Mouse (Mus musculus): ENCODE results near the gene Rpl23. TPM values are rescaled to one million over a fixed set of nuclear protein-coding genes. Genes with fewer than 3 reads are reported as not detected.
"Not testable (repeated sequence)": the region's sequence is repeated elsewhere in the genome, so short reads cannot be mapped to it uniquely, and the experiment has no call there.

The Rpl23 gene
- polyA plus RNA-seq, 1 experiment from 2014 or later = 296 TPM

GRCm38 (mm10) chr11:97745331-97745721 lies 36.9 kb downstream of the Rpl23 start:
- no peak; the same call in 1 of the 2 replicates for ATAC-seq (ENCODE audit: low FRiP score, low read depth)
- Histone ChIP-seq H3K4me2 (peak overlapping the region; percentile 52), H3K9ac (0 out of 2 replicates have a peak overlapping the region, but pooled peaks have one; percentile 2), H3K4me3 (peak overlapping the region; percentile 69), H3K27me3 (no peaks in the 10 kb centered on the region), H3K36me3 (peaks cover 41% of the 10 kb centered on the region), H3K4me1 (replicated peaks) (peaks cover 32% of the 10 kb centered on the region), H3K27ac (replicated peaks) (peak overlapping the region; percentile 99), H3K9me3 (no peaks in the 10 kb centered on the region)
- WGBS = 7% methylated on average over 13 of the region's 13 CpGs

GRCm38 (mm10) chr11:97744718-97745330 lies 37.4 kb downstream of the Rpl23 start:
- Histone ChIP-seq H3K4me3 (peak overlapping the region; percentile 69), H3K27ac (replicated peaks) (peak overlapping the region; percentile 99), H3K9ac (peak overlapping the region; percentile 90), H3K36me3 (peaks cover 38% of the 10 kb centered on the region), H3K9me3 (no peaks in the 10 kb centered on the region), H3K4me2 (peak overlapping the region; percentile 77), H3K27me3 (no peaks in the 10 kb centered on the region), H3K4me1 (replicated peaks) (peaks cover 34% of the 10 kb centered on the region)
- peak; percentile 96 for ATAC-seq (ENCODE audit: low FRiP score, low read depth)
- WGBS = under 1% methylated on average over 47 of the region's 57 CpGs

- H3K4me1 ChIP-seq (replicated peaks) = peaks cover 34% of the 10 kb centered on the region
- no peaks in the 10 kb centered on the region for H3K9me3 ChIP-seq
Observed at GRCm38 (mm10) chr11:97744063-97744717, 38.0 kb downstream of the Rpl23 start, which contains the start of gene Pip4k2b. Gene Pip4k2b, minus strand, starts transcription at chr11:97744704.

GRCm38 (mm10) chr11:97743423-97743822 lies 38.8 kb downstream of the Rpl23 start:
- H3K4me2 ChIP-seq = peak overlapping the region; percentile 77
- peaks cover 34% of the 10 kb centered on the region for H3K4me1 ChIP-seq (replicated peaks)
- H3K27me3 ChIP-seq = no peaks in the 10 kb centered on the region
- peak overlapping the region; percentile 69 for H3K4me3 ChIP-seq
- peak overlapping the region; percentile 60 for H3K9ac ChIP-seq
- peak overlapping the region; percentile 99 for H3K27ac ChIP-seq (replicated peaks)
- ATAC-seq (ENCODE audit: low FRiP score, low read depth) = no peak
- peaks cover 26% of the 10 kb centered on the region for H3K36me3 ChIP-seq
- WGBS = 25% methylated on average over 9 of the region's 9 CpGs
- no peaks in the 10 kb centered on the region for H3K9me3 ChIP-seq

More at GRCm38 (mm10) chr11:97744063-97744717, 38.0 kb downstream of the Rpl23 start, which contains the start of gene Pip4k2b:
- Histone ChIP-seq H3K4me3 (peak within 1 kb of the TSS; percentile 69), H3K36me3 (peaks cover 32% of the 10 kb centered on the region), H3K27ac (replicated peaks) (peak within 1 kb of the TSS; percentile 99), H3K27me3 (no peaks in the 10 kb centered on the region), H3K9ac (peak within 1 kb of the TSS; percentile 90), H3K4me2 (peak within 1 kb of the TSS; percentile 77)
- peak; percentile 49 for ATAC-seq (ENCODE audit: low FRiP score, low read depth)
- 2% methylated on average over 59 of the region's 63 CpGs for WGBS

GRCm38 (mm10) chr11:97742591-97742990 lies 39.6 kb downstream of the Rpl23 start:
- Histone ChIP-seq H3K4me2 (peak overlapping the region; percentile 77), H3K4me1 (replicated peaks) (peaks cover 41% of the 10 kb centered on the region), H3K9me3 (no peaks in the 10 kb centered on the region), H3K27ac (replicated peaks) (no peak overlapping the region), H3K36me3 (peaks cover 18% of the 10 kb centered on the region), H3K4me3 (peak overlapping the region; percentile 69), H3K27me3 (no peaks in the 10 kb centered on the region), H3K9ac (0 out of 2 replicates have a peak overlapping the region, but pooled peaks have one; percentile 60)
- ATAC-seq (ENCODE audit: low FRiP score, low read depth) = no peak
- WGBS = 75% methylated on average over 9 of the region's 9 CpGs

GRCm38 (mm10) chr11:97742157-97742556 lies 40.1 kb downstream of the Rpl23 start:
- no peaks in the 10 kb centered on the region for H3K27me3 ChIP-seq
- H3K4me1 ChIP-seq (replicated peaks) = peaks cover 44% of the 10 kb centered on the region
- H3K9ac ChIP-seq = no peak overlapping the region
- H3K36me3 ChIP-seq = peaks cover 13% of the 10 kb centered on the region
- no peak for ATAC-seq (ENCODE audit: low FRiP score, low read depth)
- no peak overlapping the region for H3K27ac ChIP-seq (replicated peaks)
- peak overlapping the region; percentile 77 for H3K4me2 ChIP-seq
- WGBS = 94% methylated on average over 5 of the region's 5 CpGs
- no peaks in the 10 kb centered on the region for H3K9me3 ChIP-seq
- 0 out of 2 replicates have a peak overlapping the region, but pooled peaks have one; percentile 69 for H3K4me3 ChIP-seq

GRCm38 (mm10) chr11:97740190-97740589 lies 42.0 kb downstream of the Rpl23 start:
- peak overlapping the region; percentile 25; the same call in 1 of the 2 replicates for H3K27ac ChIP-seq (replicated peaks)
- H3K36me3 ChIP-seq = no peaks in the 10 kb centered on the region
- no peak for ATAC-seq (ENCODE audit: low FRiP score, low read depth)
- H3K4me2 ChIP-seq = no peak overlapping the region
- H3K9ac ChIP-seq = 0 out of 2 replicates have a peak overlapping the region, but pooled peaks have one; percentile 7
- H3K9me3 ChIP-seq = no peaks in the 10 kb centered on the region
- 38% methylated on average over 7 of the region's 7 CpGs for WGBS
- no peak overlapping the region for H3K4me3 ChIP-seq
- H3K4me1 ChIP-seq (replicated peaks) = peaks cover 44% of the 10 kb centered on the region
- no peaks in the 10 kb centered on the region for H3K27me3 ChIP-seq

GRCm38 (mm10) chr11:97739155-97739554 lies 43.1 kb downstream of the Rpl23 start:
- 92% methylated on average over 3 of the region's 3 CpGs for WGBS
- H3K9ac ChIP-seq = no peak overlapping the region
- H3K4me2 ChIP-seq = no peak overlapping the region
- peaks cover 45% of the 10 kb centered on the region for H3K4me1 ChIP-seq (replicated peaks)
- H3K27ac ChIP-seq (replicated peaks) = no peak overlapping the region
- no peaks in the 10 kb centered on the region for H3K27me3 ChIP-seq
- no peak overlapping the region for H3K4me3 ChIP-seq
- H3K36me3 ChIP-seq = no peaks in the 10 kb centered on the region
- no peak for ATAC-seq (ENCODE audit: low FRiP score, low read depth)
- H3K9me3 ChIP-seq = no peaks in the 10 kb centered on the region

- Histone ChIP-seq H3K4me1 (replicated peaks) (peaks cover 44% of the 10 kb centered on the region), H3K27ac (replicated peaks) (no peak overlapping the region), H3K36me3 (no peaks in the 10 kb centered on the region), H3K4me2 (no peak overlapping the region), H3K4me3 (no peak overlapping the region), H3K27me3 (no peaks in the 10 kb centered on the region), H3K9me3 (no peaks in the 10 kb centered on the region), H3K9ac (no peak overlapping the region)
- no peak for ATAC-seq (ENCODE audit: low FRiP score, low read depth)
- WGBS = 66% methylated on average over 6 of the region's 6 CpGs
Observed at GRCm38 (mm10) chr11:97738703-97739102, 43.5 kb downstream of the Rpl23 start.

GRCm38 (mm10) chr11:97737600-97737999 lies 44.6 kb downstream of the Rpl23 start:
- Histone ChIP-seq H3K27me3 (no peaks in the 10 kb centered on the region), H3K9me3 (no peaks in the 10 kb centered on the region), H3K4me2 (no peak overlapping the region), H3K36me3 (peaks cover 2% of the 10 kb centered on the region; the same call in 1 of the 2 replicates), H3K4me3 (no peak overlapping the region), H3K27ac (replicated peaks) (no peak overlapping the region), H3K4me1 (replicated peaks) (peaks cover 33% of the 10 kb centered on the region), H3K9ac (no peak overlapping the region)
- no peak for ATAC-seq (ENCODE audit: low FRiP score, low read depth)
- WGBS = 65% methylated on average over 4 of the region's 4 CpGs

- H3K4me1 ChIP-seq (replicated peaks) = peaks cover 24% of the 10 kb centered on the region
- no peaks in the 10 kb centered on the region for H3K9me3 ChIP-seq
- no peak overlapping the region for H3K4me3 ChIP-seq
- ATAC-seq (ENCODE audit: low FRiP score, low read depth) = no peak
- 89% methylated on average over 5 of the region's 5 CpGs for WGBS
- no peaks in the 10 kb centered on the region for H3K27me3 ChIP-seq
- no peak overlapping the region for H3K9ac ChIP-seq
- H3K27ac ChIP-seq (replicated peaks) = no peak overlapping the region
- peaks cover 11% of the 10 kb centered on the region for H3K36me3 ChIP-seq
- H3K4me2 ChIP-seq = no peak overlapping the region
Observed at GRCm38 (mm10) chr11:97736645-97737044, 45.6 kb downstream of the Rpl23 start.

GRCm38 (mm10) chr11:97734810-97735209 lies 47.4 kb downstream of the Rpl23 start:
- H3K4me3 ChIP-seq; H3K27ac ChIP-seq (replicated peaks); H3K27me3 ChIP-seq; ATAC-seq (ENCODE audit: low FRiP score, low read depth); H3K4me2 ChIP-seq; H3K9ac ChIP-seq; H3K9me3 ChIP-seq: not testable (repeated sequence)
- WGBS = 88% methylated on average over 5 of the region's 5 CpGs
- Histone ChIP-seq H3K4me1 (replicated peaks) (peaks cover 12% of the 10 kb centered on the region), H3K36me3 (peaks cover 26% of the 10 kb centered on the region)

All from hindbrain, embryonic 15.5 days (tissue).